ENCODE assay signal across 9 mouse cellular contexts in genomic region chr9:95168487-95169008, GRCm38 (mm10).
A peak's percentile ranks its signal among the peaks of the same experiment; 100 is the strongest.
DNase-seq lines count a peak whose midpoint lies in the region; ATAC-seq and TF ChIP-seq lines count a peak whose summit lies in the region.
"Had no signal": no experiment of that assay in that cellular context is flagged by ENCODE, and none has a peak within 500 bp of the region (broad histone marks: within the 10 kb centered on the region; RNA-seq: fewer than 3 reads in every experiment).

No protein-coding gene starts in this region.

- no peak overlapping the region for H3K4me2 ChIP-seq in lung, postnatal 0 days (replicated peaks; ENCODE audit: low read depth, low read length)

- DNase-seq in heart, adult 11 months = peak; percentile 87
- no peak for DNase-seq in heart, adult 8-10 months (ENCODE audit: low spot score)
- DNase-seq in cerebellum, postnatal 10 days = peak; percentile 80 to 85
- DNase-seq in layer of hippocampus, adult 18-20 months (ENCODE audit: low spot score in 2 of 2) = peak; percentile 92 to 98
- peak; percentile 77 for DNase-seq in lung, postnatal 0 days (ENCODE audit: low spot score)
- no peak for DNase-seq in adrenal gland, postnatal 25 days
- no peak for DNase-seq in urinary bladder, adult 2 months (ENCODE audit: low spot score)
- DNase-seq in adrenal gland, postnatal 14 days = no peak
- DNase-seq: adrenal gland, postnatal 36 days had no signal

- ATAC-seq in lung, postnatal 0 days = peak; percentile 94

- TF ChIP-seq CTCF in lung, postnatal 0 days (IDR thresholded peaks at IDR 0.05) = no peak

- no peaks in the 10 kb centered on the region for H3K36me3 ChIP-seq in lung, postnatal 0 days (ENCODE audit: insufficient read depth, low read length)

- H3K4me3 ChIP-seq in lung, postnatal 0 days (ENCODE audit: low read depth, low read length) = no peak overlapping the region

- no peaks in the 10 kb centered on the region for H3K27me3 ChIP-seq in lung, postnatal 0 days (replicated peaks; ENCODE audit: insufficient read depth, low read length)

- WGBS in lung, postnatal 0 days = 48% methylated on average over 13 of the region's 13 CpGs

- no peaks in the 10 kb centered on the region for H3K4me1 ChIP-seq in lung, postnatal 0 days (ENCODE audit: insufficient read depth, low read depth, low read length)

- TF ChIP-seq EP300 in lung, postnatal 0 days (IDR thresholded peaks at IDR 0.05) = peak; percentile 83

- no peak overlapping the region for H3K9ac ChIP-seq in lung, postnatal 0 days (replicated peaks; ENCODE audit: low read depth)

- H3K9me3 ChIP-seq in lung, postnatal 0 days (ENCODE audit: low read length) = no peaks in the 10 kb centered on the region

- H3K27ac ChIP-seq in lung, postnatal 0 days (ENCODE audit: low read length) = no peak overlapping the region

Comparison
In these comparisons a context has a peak if more than half of its experiments do, and no peak if none do; other contexts are left out.
1. DNase-seq: peak in heart, adult 11 months (single experiment), cerebellum, postnatal 10 days (2 of 2), layer of hippocampus, adult 18-20 months (2 of 2) and lung, postnatal 0 days (single experiment); none in heart, adult 8-10 months (single experiment), adrenal gland, postnatal 25 days (single experiment), urinary bladder, adult 2 months (single experiment) and adrenal gland, postnatal 14 days (single experiment).